Mouse (Mus musculus): ENCODE results near the gene 4930402K13Rik. TPM values are rescaled to one million over a fixed set of nuclear protein-coding genes. Genes with fewer than 3 reads are reported as not detected.
"Not testable (repeated sequence)": the region's sequence is repeated elsewhere in the genome, so short reads cannot be mapped to it uniquely, and the experiment has no call there.

Gene 4930402K13Rik
- polyA plus RNA-seq (2012; fragmentation: generic; extraction: Trizol) = not detected
- long read RNA-seq, experiment 1 = 0 reads
- long read RNA-seq, experiment 2 = 0 reads

- no peak within 1 kb of the TSS for H3ac ChIP-seq (ENCODE audit: control insufficient read depth, insufficient read length, low read depth)
- H3K4me3 ChIP-seq (ENCODE audit: insufficient read depth, poor library complexity, severe bottlenecking) = no peak within 1 kb of the TSS
- no peaks in the 10 kb centered on the region for H3K27me3 ChIP-seq (ENCODE audit: control insufficient read depth, insufficient read depth, insufficient read length)
- no peaks in the 10 kb centered on the region for H3K79me2 ChIP-seq (ENCODE audit: control insufficient read depth, insufficient read depth)
- H3K36me3 ChIP-seq (ENCODE audit: control insufficient read depth, insufficient read depth) = no peaks in the 10 kb centered on the region
- TF ChIP-seq USF1 (IDR thresholded peaks at IDR 0.05; ENCODE audit: low read depth) (no peak), MYOD1 (IDR thresholded peaks at IDR 0.05; ENCODE audit: control insufficient read depth, insufficient read length, low read depth) (no peak), CEBPB (IDR thresholded peaks at IDR 0.05; ENCODE audit: low read depth) (no peak), MAX (IDR thresholded peaks at IDR 0.05) (no peak), MYOG (IDR thresholded peaks at IDR 0.05; ENCODE audit: control insufficient read depth, extremely low read depth, insufficient read length) (no peak), FOSL1 (IDR thresholded peaks at IDR 0.05; ENCODE audit: insufficient read depth, low read length, poor library complexity, severe bottlenecking) (no peak), CTCF (IDR thresholded peaks at IDR 0.05; ENCODE audit: control insufficient read depth, insufficient read depth, insufficient read length) (no peak)
- H3K79me3 ChIP-seq (ENCODE audit: low read depth) = no peaks in the 10 kb centered on the region
These were observed at the start of gene 4930402K13Rik for GRCm38 (mm10) chrX:9104262-9104661. Gene 4930402K13Rik, plus strand, starts transcription at chrX:9104562.

GRCm38 (mm10) chrX:9060952-9061351 lies 43.4 kb upstream of the 4930402K13Rik start:
- H3K36me3 ChIP-seq (ENCODE audit: control insufficient read depth, insufficient read depth); H3K27me3 ChIP-seq (ENCODE audit: control insufficient read depth, insufficient read depth, insufficient read length); H3ac ChIP-seq (ENCODE audit: control insufficient read depth, insufficient read length, low read depth); H3K4me3 ChIP-seq (ENCODE audit: insufficient read depth, poor library complexity, severe bottlenecking); H3K79me3 ChIP-seq (ENCODE audit: low read depth); H3K79me2 ChIP-seq (ENCODE audit: control insufficient read depth, insufficient read depth): not testable (repeated sequence)

GRCm38 (mm10) chrX:9062101-9062500 lies 42.3 kb upstream of the 4930402K13Rik start:
- Histone ChIP-seq H3K36me3 (ENCODE audit: control insufficient read depth, insufficient read depth) (no peaks in the 10 kb centered on the region), H3K79me3 (ENCODE audit: low read depth) (no peaks in the 10 kb centered on the region), H3K27me3 (ENCODE audit: control insufficient read depth, insufficient read depth, insufficient read length) (no peaks in the 10 kb centered on the region), H3ac (ENCODE audit: control insufficient read depth, insufficient read length, low read depth) (no peak overlapping the region), H3K79me2 (ENCODE audit: control insufficient read depth, insufficient read depth) (no peaks in the 10 kb centered on the region), H3K4me3 (ENCODE audit: insufficient read depth, poor library complexity, severe bottlenecking) (no peak overlapping the region)
- TF ChIP-seq CTCF (IDR thresholded peaks at IDR 0.05; ENCODE audit: control insufficient read depth, insufficient read depth, insufficient read length) = no peak
- no peak for TF ChIP-seq MAX (IDR thresholded peaks at IDR 0.05)
- no peak for TF ChIP-seq FOSL1 (IDR thresholded peaks at IDR 0.05; ENCODE audit: insufficient read depth, low read length, poor library complexity, severe bottlenecking)
- no peak for TF ChIP-seq CEBPB (IDR thresholded peaks at IDR 0.05; ENCODE audit: low read depth)
- TF ChIP-seq USF1 (IDR thresholded peaks at IDR 0.05; ENCODE audit: low read depth) = no peak
- TF ChIP-seq MYOD1 (IDR thresholded peaks at IDR 0.05; ENCODE audit: control insufficient read depth, insufficient read length, low read depth) = no peak
- TF ChIP-seq MYOG (IDR thresholded peaks at IDR 0.05; ENCODE audit: control insufficient read depth, extremely low read depth, insufficient read length) = no peak

- H3K4me3 ChIP-seq (ENCODE audit: insufficient read depth, poor library complexity, severe bottlenecking); H3ac ChIP-seq (ENCODE audit: control insufficient read depth, insufficient read length, low read depth); H3K27me3 ChIP-seq (ENCODE audit: control insufficient read depth, insufficient read depth, insufficient read length); H3K79me3 ChIP-seq (ENCODE audit: low read depth); H3K36me3 ChIP-seq (ENCODE audit: control insufficient read depth, insufficient read depth); H3K79me2 ChIP-seq (ENCODE audit: control insufficient read depth, insufficient read depth): not testable (repeated sequence)
These were observed 41.6 kb upstream of the 4930402K13Rik start, which contains the start of gene Fthl17f for GRCm38 (mm10) chrX:9062715-9063114. Gene Fthl17f, plus strand, starts transcription at chrX:9063015.

GRCm38 (mm10) chrX:9077699-9078098 lies 26.7 kb upstream of the 4930402K13Rik start:
- H3K36me3 ChIP-seq (ENCODE audit: control insufficient read depth, insufficient read depth); H3K79me2 ChIP-seq (ENCODE audit: control insufficient read depth, insufficient read depth); H3K4me3 ChIP-seq (ENCODE audit: insufficient read depth, poor library complexity, severe bottlenecking); H3K27me3 ChIP-seq (ENCODE audit: control insufficient read depth, insufficient read depth, insufficient read length); H3K79me3 ChIP-seq (ENCODE audit: low read depth); H3ac ChIP-seq (ENCODE audit: control insufficient read depth, insufficient read length, low read depth): not testable (repeated sequence)

- H3K27me3 ChIP-seq (ENCODE audit: control insufficient read depth, insufficient read depth, insufficient read length); H3ac ChIP-seq (ENCODE audit: control insufficient read depth, insufficient read length, low read depth); H3K79me3 ChIP-seq (ENCODE audit: low read depth); H3K4me3 ChIP-seq (ENCODE audit: insufficient read depth, poor library complexity, severe bottlenecking); H3K79me2 ChIP-seq (ENCODE audit: control insufficient read depth, insufficient read depth); H3K36me3 ChIP-seq (ENCODE audit: control insufficient read depth, insufficient read depth): not testable (repeated sequence)
These were observed 9.3 kb upstream of the 4930402K13Rik start for GRCm38 (mm10) chrX:9095066-9095465.

GRCm38 (mm10) chrX:9110381-9110780 lies 6.0 kb downstream of the 4930402K13Rik start:
- H3K27me3 ChIP-seq (ENCODE audit: control insufficient read depth, insufficient read depth, insufficient read length) = no peaks in the 10 kb centered on the region
- H3K4me3 ChIP-seq (ENCODE audit: insufficient read depth, poor library complexity, severe bottlenecking) = no peak overlapping the region
- TF ChIP-seq MAX (IDR thresholded peaks at IDR 0.05) (no peak), CTCF (IDR thresholded peaks at IDR 0.05; ENCODE audit: control insufficient read depth, insufficient read depth, insufficient read length) (no peak), FOSL1 (IDR thresholded peaks at IDR 0.05; ENCODE audit: insufficient read depth, low read length, poor library complexity, severe bottlenecking) (no peak), MYOD1 (IDR thresholded peaks at IDR 0.05; ENCODE audit: control insufficient read depth, insufficient read length, low read depth) (no peak), USF1 (IDR thresholded peaks at IDR 0.05; ENCODE audit: low read depth) (no peak), CEBPB (IDR thresholded peaks at IDR 0.05; ENCODE audit: low read depth) (no peak), MYOG (IDR thresholded peaks at IDR 0.05; ENCODE audit: control insufficient read depth, extremely low read depth, insufficient read length) (no peak)
- H3K36me3 ChIP-seq (ENCODE audit: control insufficient read depth, insufficient read depth) = no peaks in the 10 kb centered on the region
- H3K79me2 ChIP-seq (ENCODE audit: control insufficient read depth, insufficient read depth) = no peaks in the 10 kb centered on the region
- no peaks in the 10 kb centered on the region for H3K79me3 ChIP-seq (ENCODE audit: low read depth)
- no peak overlapping the region for H3ac ChIP-seq (ENCODE audit: control insufficient read depth, insufficient read length, low read depth)
